Mouse (Mus musculus): ENCODE results near the gene Tas2r114. TPM values are rescaled to one million over a fixed set of nuclear protein-coding genes. Genes with fewer than 3 reads are reported as not detected.

Tas2r114 gene
- total RNA-seq (2014; fragmentation: Nextera tagmentation) (not detected in 2 replicates), total RNA-seq (2017) (not detected in 2 replicates)

- ATAC-seq (replicated peaks; ENCODE audit: poor library complexity, severe bottlenecking) = no peak
Measured at GRCm38 (mm10) chr6:131689963-131690362, at the start of gene Tas2r114. Tas2r114 (minus strand) TSS chr6:131690063.

- no peak; the same call in 1 of the 2 replicates for ATAC-seq (replicated peaks; ENCODE audit: poor library complexity, severe bottlenecking)
Measured at GRCm38 (mm10) chr6:131712803-131713202, 22.9 kb upstream of the Tas2r114 start.

DNA sequence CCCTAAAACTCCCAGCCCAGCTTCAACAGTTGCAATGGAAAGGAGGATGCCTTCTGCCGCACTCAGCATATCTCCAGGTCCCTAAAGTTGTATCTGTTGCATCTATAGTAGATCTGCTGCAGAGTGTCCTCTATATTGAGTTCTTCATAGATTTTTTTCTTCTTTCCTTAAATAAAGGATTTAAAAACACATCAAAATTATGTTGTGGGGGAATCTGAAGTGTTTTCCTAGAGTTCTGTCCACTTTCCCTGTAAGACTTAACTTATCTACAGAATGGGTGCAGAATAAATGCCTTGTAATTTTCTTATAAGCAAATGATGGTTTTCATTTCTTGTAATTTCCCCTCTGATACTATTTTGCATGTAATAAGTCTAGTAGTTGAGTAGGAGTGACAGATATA, 2.5 kb downstream of the Tas2r114 start, which contains the start of gene Tas2r105:
Gene Tas2r105 (minus strand): TSS at position 101 of the 400 bp plus-strand sequence.
- ATAC-seq (replicated peaks; ENCODE audit: poor library complexity, severe bottlenecking) = no peak

DNA sequence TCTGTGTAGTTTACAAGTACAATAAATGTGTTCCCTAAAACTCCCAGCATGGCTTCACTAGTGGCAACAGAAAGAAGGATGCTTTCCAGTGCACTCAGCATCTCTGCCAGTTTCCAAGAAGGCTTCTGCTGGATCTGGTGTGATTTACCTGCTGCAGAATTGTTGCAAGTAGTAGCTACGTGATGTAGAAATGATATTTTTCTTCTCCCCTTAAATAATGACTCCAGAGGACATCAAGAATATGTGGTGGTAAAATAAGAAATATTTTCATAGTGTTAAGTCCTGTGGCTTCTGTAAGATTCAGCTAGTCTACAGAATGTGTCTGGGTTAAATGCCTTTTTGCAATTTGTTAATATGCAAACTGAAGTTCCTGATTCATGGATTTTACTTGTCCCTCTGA, 4.2 kb downstream of the Tas2r114 start, which contains the start of gene Tas2r104:
Gene Tas2r104 (minus strand): TSS at position 101 of the 400 bp plus-strand sequence.
- ATAC-seq (replicated peaks; ENCODE audit: poor library complexity, severe bottlenecking) = no peak

DNA sequence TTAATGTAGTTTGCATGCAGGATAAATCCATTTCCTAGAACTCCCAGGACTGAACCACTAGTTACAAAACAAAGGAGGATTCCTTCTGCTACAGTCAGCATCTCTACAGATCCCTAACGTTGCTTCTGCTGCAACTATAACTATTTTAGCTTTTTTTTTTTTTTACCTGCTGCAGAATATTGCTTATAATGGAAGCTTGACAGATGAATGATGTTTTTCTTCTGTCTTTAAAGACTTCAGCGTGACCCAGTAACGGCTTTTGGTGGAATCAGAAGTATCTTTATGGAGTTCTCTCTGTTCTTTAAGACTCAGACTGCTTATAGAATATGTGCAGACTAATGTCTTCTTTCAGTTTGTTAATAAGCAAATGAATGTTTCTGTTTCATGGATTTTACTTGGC, 11.1 kb downstream of the Tas2r114 start, which contains the start of gene Tas2r106:
Gene Tas2r106 (minus strand): TSS at position 101 of the 400 bp plus-strand sequence.
- ATAC-seq (replicated peaks; ENCODE audit: poor library complexity, severe bottlenecking) = no peak

- ATAC-seq (replicated peaks; ENCODE audit: poor library complexity, severe bottlenecking) = no peak
Measured at GRCm38 (mm10) chr6:131660049-131660448, 29.8 kb downstream of the Tas2r114 start, which contains the start of gene Tas2r107. Tas2r107 (minus strand) TSS chr6:131660149.

Other genes with a start within 250 kb of the Tas2r114 start
- not detected in 2 replicates for gene 5430401F13Rik, start 203.7 kb downstream of the Tas2r114 start, total RNA-seq (2014; fragmentation: Nextera tagmentation)
- not detected in 2 replicates for gene 5430401F13Rik, start 203.7 kb downstream of the Tas2r114 start, total RNA-seq (2017)
- not detected in 2 replicates for gene Gm6619, start 203.7 kb downstream of the Tas2r114 start, total RNA-seq (2014; fragmentation: Nextera tagmentation)
- not detected in 2 replicates for gene Gm6619, start 203.7 kb downstream of the Tas2r114 start, total RNA-seq (2017)
- gene Tas2r130, start 59.2 kb downstream of the Tas2r114 start, total RNA-seq (2014; fragmentation: Nextera tagmentation) = not detected in 2 replicates
- not detected in 2 replicates for gene Tas2r130, start 59.2 kb downstream of the Tas2r114 start, total RNA-seq (2017)
- gene Tas2r107, start 29.9 kb downstream of the Tas2r114 start, total RNA-seq (2014; fragmentation: Nextera tagmentation) = not detected in 2 replicates
- not detected in 2 replicates for gene Tas2r107, start 29.9 kb downstream of the Tas2r114 start, total RNA-seq (2017)
- gene Tas2r106, start 11.2 kb downstream of the Tas2r114 start, total RNA-seq (2014; fragmentation: Nextera tagmentation) = not detected in 2 replicates
- gene Tas2r106, start 11.2 kb downstream of the Tas2r114 start, total RNA-seq (2017) = not detected in 2 replicates
- gene Tas2r104, start 4.3 kb downstream of the Tas2r114 start, total RNA-seq (2014; fragmentation: Nextera tagmentation) = not detected in 2 replicates
- gene Tas2r104, start 4.3 kb downstream of the Tas2r114 start, total RNA-seq (2017) = not detected in 2 replicates
- not detected in 2 replicates for gene Tas2r105, start 2.6 kb downstream of the Tas2r114 start, total RNA-seq (2014; fragmentation: Nextera tagmentation)
- gene Tas2r105, start 2.6 kb downstream of the Tas2r114 start, total RNA-seq (2017) = not detected in 2 replicates

Measured in granulocyte monocyte progenitor cell, adult 5-6 weeks (primary cell).